Mouse (Mus musculus) megakaryocyte, embryonic 14.5 days (primary cell): ENCODE data around the gene Cecr2.

Experiments
- FLI1 ChIP-seq: IDR thresholded peaks from 2 replicates; pipeline ENCODE4 v1.6.1; 2012; ENCODE audit warnings: low read length, inconsistent platforms, mixed read lengths
- GATA1 ChIP-seq: IDR thresholded peaks from 3 replicates; pipeline ENCODE4 v1.6.1; 2012; ENCODE audit warnings: mixed read lengths, low read length, inconsistent platforms, borderline replicate concordance

DNA sequence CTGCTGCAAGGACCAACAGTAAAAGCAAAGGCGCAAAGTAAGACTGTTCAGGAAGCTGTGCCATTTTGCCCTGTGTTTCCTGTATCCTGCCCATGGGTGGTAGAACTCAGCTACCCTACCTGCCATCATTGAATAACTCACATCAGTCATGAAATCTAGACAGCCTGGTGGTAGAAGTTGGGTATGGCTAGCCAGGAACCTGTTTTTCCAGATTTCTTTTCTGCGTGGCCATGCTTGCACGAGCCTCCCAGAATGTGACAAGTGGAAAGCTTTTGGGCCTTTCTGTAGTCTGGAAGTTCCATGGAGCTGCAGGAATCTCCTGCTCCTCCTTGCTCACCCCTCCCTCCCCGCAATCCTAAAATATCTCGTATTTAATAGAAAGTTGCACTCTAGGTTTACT is 49.1 kb downstream of the Cecr2 start:
- TF ChIP-seq GATA1 (no peak), FLI1 (no peak)
